Mouse (Mus musculus): ENCODE data around the gene Blm.

Blm gene

GRCm38 (mm10) chr7:80460199-80460598 lies 74.7 kb downstream of the Blm start:
- DNase-seq (ENCODE audit: low spot score): no peak

- no peak for DNase-seq (ENCODE audit: low spot score)
Observed at GRCm38 (mm10) chr7:80457831-80458343, 77.0 kb downstream of the Blm start.

GRCm38 (mm10) chr7:80457241-80457640 lies 77.7 kb downstream of the Blm start:
- DNase-seq (ENCODE audit: low spot score): peak; percentile 69

GRCm38 (mm10) chr7:80456327-80456726 lies 78.6 kb downstream of the Blm start:
- DNase-seq (ENCODE audit: low spot score): no peak

GRCm38 (mm10) chr7:80455505-80456160 lies 79.3 kb downstream of the Blm start:
- no peak for DNase-seq (ENCODE audit: low spot score)

- no peak for DNase-seq (ENCODE audit: low spot score)
Observed at GRCm38 (mm10) chr7:80454786-80455185, 80.1 kb downstream of the Blm start.

GRCm38 (mm10) chr7:80453997-80454396 lies 80.9 kb downstream of the Blm start:
- no peak for DNase-seq (ENCODE audit: low spot score)

GRCm38 (mm10) chr7:80453121-80453520 lies 81.8 kb downstream of the Blm start:
- DNase-seq (ENCODE audit: low spot score): no peak

GRCm38 (mm10) chr7:80452241-80452640 lies 82.7 kb downstream of the Blm start:
- no peak for DNase-seq (ENCODE audit: low spot score)

GRCm38 (mm10) chr7:80451550-80452232 lies 83.2 kb downstream of the Blm start:
- DNase-seq (ENCODE audit: low spot score): no peak

- DNase-seq (ENCODE audit: low spot score): no peak
Observed at GRCm38 (mm10) chr7:80450354-80450753, 84.6 kb downstream of the Blm start.

GRCm38 (mm10) chr7:80449620-80450091 lies 85.3 kb downstream of the Blm start:
- DNase-seq (ENCODE audit: low spot score): no peak

- DNase-seq (ENCODE audit: low spot score): no peak
Observed at GRCm38 (mm10) chr7:80447336-80447735, 87.6 kb downstream of the Blm start.

GRCm38 (mm10) chr7:80446221-80446878 lies 88.6 kb downstream of the Blm start:
- DNase-seq (ENCODE audit: low spot score): no peak

- DNase-seq (ENCODE audit: low spot score): no peak
Observed at GRCm38 (mm10) chr7:80445492-80445891, 89.4 kb downstream of the Blm start.

- no peak for DNase-seq (ENCODE audit: low spot score)
Observed at GRCm38 (mm10) chr7:80444401-80445249, 90.3 kb downstream of the Blm start.

GRCm38 (mm10) chr7:80443124-80443523 lies 91.8 kb downstream of the Blm start:
- no peak for DNase-seq (ENCODE audit: low spot score)

GRCm38 (mm10) chr7:80441986-80442904 lies 92.7 kb downstream of the Blm start:
- no peak for DNase-seq (ENCODE audit: low spot score)

- no peak for DNase-seq (ENCODE audit: low spot score)
Observed at GRCm38 (mm10) chr7:80440685-80441084, 94.2 kb downstream of the Blm start.

- DNase-seq (ENCODE audit: low spot score): no peak
Observed at GRCm38 (mm10) chr7:80439789-80440488, 95.0 kb downstream of the Blm start.

Data from urinary bladder, postnatal 14 days (tissue).